27 mouse cellular contexts compared by ENCODE assay signal in genomic region chr11:119784672-119785341, GRCm38 (mm10).
DNase-seq lines count a peak whose midpoint lies in the region; ATAC-seq and TF ChIP-seq lines count a peak whose summit lies in the region.
"Had no signal": no experiment of that assay in that cellular context is flagged by ENCODE, and none has a peak within 500 bp of the region (broad histone marks: within the 10 kb centered on the region; RNA-seq: fewer than 3 reads in every experiment).

No protein-coding gene starts in this region.

- no peaks in the 10 kb centered on the region for H3K36me3 ChIP-seq in forebrain, embryonic 15.5 days
- peaks cover 28% of the 10 kb centered on the region for H3K36me3 ChIP-seq in forebrain, embryonic 10.5 days (replicated peaks)
- no peaks in the 10 kb centered on the region; the same call in none of the 2 replicates for H3K36me3 ChIP-seq in heart, embryonic 16.5 days (ENCODE audit: control insufficient read depth, insufficient read depth)
- no peaks in the 10 kb centered on the region; the same call in 1 of the 2 replicates for H3K36me3 ChIP-seq in heart, adult 2 months (ENCODE audit: control insufficient read depth, insufficient read depth, low read length)
- no peaks in the 10 kb centered on the region for H3K36me3 ChIP-seq in lung, postnatal 0 days (ENCODE audit: insufficient read depth, low read length)
- H3K36me3 ChIP-seq in hindbrain, embryonic 16.5 days (ENCODE audit: control insufficient read depth, insufficient read depth, low read length), result no peaks in the 10 kb centered on the region

- peak overlapping the region; percentile 33 for H3K27ac ChIP-seq in forebrain, embryonic 15.5 days (replicated peaks)
- no peak overlapping the region for H3K27ac ChIP-seq in forebrain, embryonic 10.5 days
- H3K27ac ChIP-seq in heart, embryonic 16.5 days (ENCODE audit: low read length), result peak overlapping the region; percentile 54
- no peak overlapping the region; the same call in 1 of the 2 replicates for H3K27ac ChIP-seq in heart, adult 2 months
- no peak overlapping the region for H3K27ac ChIP-seq in lung, postnatal 0 days (ENCODE audit: low read length)
- H3K27ac ChIP-seq in hindbrain, embryonic 16.5 days (ENCODE audit: low read depth, low read length), result no peak overlapping the region
- H3K27ac ChIP-seq: embryonic facial prominence, embryonic 13.5 days; kidney, embryonic 15.5 days; limb, embryonic 13.5 days; liver, embryonic 12.5 days had no signal

- no peak for TF ChIP-seq CTCF in heart, adult 2 months (IDR thresholded peaks at IDR 0.05)
- no peak for TF ChIP-seq CTCF in lung, postnatal 0 days (IDR thresholded peaks at IDR 0.05)

- H3K4me1 ChIP-seq in forebrain, embryonic 15.5 days, result peaks cover 44% of the 10 kb centered on the region
- H3K4me1 ChIP-seq in forebrain, embryonic 10.5 days, result peaks cover 11% of the 10 kb centered on the region
- H3K4me1 ChIP-seq in heart, embryonic 16.5 days (ENCODE audit: control insufficient read depth, insufficient read depth, low read length), result peaks cover 16% of the 10 kb centered on the region
- H3K4me1 ChIP-seq in heart, adult 2 months (ENCODE audit: control insufficient read depth, insufficient read depth, low read length), result peaks cover 7% of the 10 kb centered on the region
- no peaks in the 10 kb centered on the region for H3K4me1 ChIP-seq in lung, postnatal 0 days (ENCODE audit: insufficient read depth, low read depth, low read length)
- peaks cover 30% of the 10 kb centered on the region for H3K4me1 ChIP-seq in hindbrain, embryonic 16.5 days (ENCODE audit: control insufficient read depth, insufficient read depth, low read depth, low read length)
- H3K4me1 ChIP-seq: embryonic facial prominence, embryonic 13.5 days; limb, embryonic 13.5 days had no signal

- no peak overlapping the region for H3K9ac ChIP-seq in forebrain, embryonic 15.5 days (replicated peaks)
- no peak overlapping the region for H3K9ac ChIP-seq in heart, embryonic 16.5 days (ENCODE audit: low read length)
- H3K9ac ChIP-seq in heart, adult 2 months (ENCODE audit: low read depth, low read length), result no peak overlapping the region
- no peak overlapping the region for H3K9ac ChIP-seq in lung, postnatal 0 days (replicated peaks; ENCODE audit: low read depth)
- H3K9ac ChIP-seq in hindbrain, embryonic 16.5 days (ENCODE audit: low read depth, low read length), result no peak overlapping the region
- H3K9ac ChIP-seq: embryonic facial prominence, embryonic 13.5 days; kidney, embryonic 15.5 days; limb, embryonic 13.5 days; liver, embryonic 12.5 days had no signal

- no peak overlapping the region for H3K4me2 ChIP-seq in forebrain, embryonic 15.5 days (replicated peaks)
- no peak overlapping the region for H3K4me2 ChIP-seq in heart, embryonic 16.5 days (ENCODE audit: low read depth, low read length)
- no peak overlapping the region for H3K4me2 ChIP-seq in lung, postnatal 0 days (replicated peaks; ENCODE audit: low read depth, low read length)
- no peak overlapping the region for H3K4me2 ChIP-seq in hindbrain, embryonic 16.5 days (ENCODE audit: low read length)
- H3K4me2 ChIP-seq: embryonic facial prominence, embryonic 13.5 days; kidney, embryonic 15.5 days; limb, embryonic 13.5 days; liver, embryonic 12.5 days had no signal

- no peaks in the 10 kb centered on the region for H3K9me3 ChIP-seq in forebrain, embryonic 15.5 days
- H3K9me3 ChIP-seq in forebrain, embryonic 10.5 days, result no peaks in the 10 kb centered on the region
- H3K9me3 ChIP-seq in heart, embryonic 16.5 days (replicated peaks; ENCODE audit: control insufficient read depth, low read length), result no peaks in the 10 kb centered on the region
- no peaks in the 10 kb centered on the region for H3K9me3 ChIP-seq in lung, postnatal 0 days (ENCODE audit: low read length)
- H3K9me3 ChIP-seq in hindbrain, embryonic 16.5 days (ENCODE audit: control insufficient read depth, low read length), result no peaks in the 10 kb centered on the region
- H3K9me3 ChIP-seq: embryonic facial prominence, embryonic 13.5 days; kidney, embryonic 15.5 days; limb, embryonic 13.5 days; liver, embryonic 12.5 days; megakaryocyte, embryonic 14.5 days had no signal

- intact Hi-C loops in heart, adult 2 months (cut with DNase I), result no loop called here

- no peak for ATAC-seq in forebrain, embryonic 15.5 days (replicated peaks)
- ATAC-seq in heart, embryonic 16.5 days (replicated peaks; ENCODE audit: extremely low read depth, insufficient read depth, low FRiP score), result peak; percentile 60
- peak; percentile 37; the same call in 1 of the 2 replicates for ATAC-seq in lung, postnatal 0 days
- ATAC-seq in hindbrain, embryonic 16.5 days, result peak; percentile 18; the same call in 1 of the 2 replicates
- ATAC-seq: liver, embryonic 12.5 days; midbrain, embryonic 16.5 days had no signal

- no peak overlapping the region for H3K4me3 ChIP-seq in forebrain, embryonic 15.5 days
- H3K4me3 ChIP-seq in forebrain, embryonic 10.5 days, result no peak overlapping the region
- H3K4me3 ChIP-seq in heart, embryonic 16.5 days (ENCODE audit: low read length), result no peak overlapping the region
- H3K4me3 ChIP-seq in heart, adult 2 months, result no peak overlapping the region
- no peak overlapping the region for H3K4me3 ChIP-seq in lung, postnatal 0 days (ENCODE audit: low read depth, low read length)
- H3K4me3 ChIP-seq in hindbrain, embryonic 16.5 days (ENCODE audit: low read length), result no peak overlapping the region
- H3K4me3 ChIP-seq: embryonic facial prominence, embryonic 13.5 days; erythroblast, embryonic 14.5 days; kidney, embryonic 15.5 days; limb, embryonic 13.5 days; liver, embryonic 12.5 days; megakaryocyte, embryonic 14.5 days had no signal

- 81% methylated on average over 12 of the region's 12 CpGs for WGBS in forebrain, embryonic 15.5 days
- WGBS in forebrain, embryonic 10.5 days, result 96% methylated on average over 12 of the region's 12 CpGs
- WGBS in heart, embryonic 16.5 days, result 71% methylated on average over 12 of the region's 12 CpGs
- WGBS in heart, adult 2 months, result 68% methylated on average over 12 of the region's 12 CpGs
- WGBS in lung, postnatal 0 days, result 62% methylated on average over 12 of the region's 12 CpGs
- WGBS in hindbrain, embryonic 16.5 days, result 75% methylated on average over 12 of the region's 12 CpGs

- no peak for DNase-seq in forebrain, embryonic 10.5 days (ENCODE audit: extremely low spot score, low spot score)
- DNase-seq in heart, adult 2 months, result no peak
- no peak for DNase-seq in lung, postnatal 0 days (ENCODE audit: low spot score)
- no peak for DNase-seq in lung, postnatal 14 days
- DNase-seq in frontal cortex, adult 2 months (ENCODE audit: extremely low spot score in 1 of 2, low spot score in 1 of 2), result no peak
- DNase-seq: adrenal gland, postnatal 14 days; cerebellum, adult 8-10 months; cerebellum, postnatal 36 days; embryo, embryonic 11 days; gastrocnemius, postnatal 10 days; kidney, adult 11 months; kidney, postnatal 36 days; layer of hippocampus, postnatal 36 days; lung, adult 18-20 months; retina, postnatal 1 day; right cerebral cortex, postnatal 25 days; spleen, adult 18-20 months had no signal

- TF ChIP-seq EP300 in heart, adult 2 months (IDR thresholded peaks at IDR 0.05; ENCODE audit: insufficient read depth, low read depth, low read length), result no peak
- no peak for TF ChIP-seq EP300 in lung, postnatal 0 days (IDR thresholded peaks at IDR 0.05)

- no peak for TF ChIP-seq POLR2A in heart, adult 2 months (IDR thresholded peaks at IDR 0.05; ENCODE audit: insufficient read depth, low read depth, low read length)

- H3K79me2 ChIP-seq in heart, adult 2 months (replicated peaks; ENCODE audit: control insufficient read depth, insufficient read depth, low read length), result no peaks in the 10 kb centered on the region; the same call in 1 of the 2 replicates

- no peaks in the 10 kb centered on the region for H3K27me3 ChIP-seq in forebrain, embryonic 15.5 days
- no peaks in the 10 kb centered on the region for H3K27me3 ChIP-seq in forebrain, embryonic 10.5 days (ENCODE audit: poor library complexity, severe bottlenecking)
- H3K27me3 ChIP-seq in heart, embryonic 16.5 days (ENCODE audit: control insufficient read depth, insufficient read depth, low read length), result no peaks in the 10 kb centered on the region
- H3K27me3 ChIP-seq in heart, adult 2 months (ENCODE audit: control insufficient read depth, insufficient read depth, low read length), result no peaks in the 10 kb centered on the region
- no peaks in the 10 kb centered on the region for H3K27me3 ChIP-seq in lung, postnatal 0 days (replicated peaks; ENCODE audit: insufficient read depth, low read length)
- H3K27me3 ChIP-seq in hindbrain, embryonic 16.5 days (replicated peaks; ENCODE audit: control insufficient read depth, insufficient read depth, low read length), result no peaks in the 10 kb centered on the region
- H3K27me3 ChIP-seq: embryonic facial prominence, embryonic 13.5 days; kidney, embryonic 15.5 days; limb, embryonic 13.5 days; liver, embryonic 12.5 days; megakaryocyte, embryonic 14.5 days had no signal

Comparison
In these comparisons a context has a peak if more than half of its experiments do, and no peak if none do; other contexts are left out.
1. H3K27ac ChIP-seq: peak in forebrain, embryonic 15.5 days (single experiment) and heart, embryonic 16.5 days (single experiment); none in forebrain, embryonic 10.5 days (single experiment), heart, adult 2 months (single experiment), lung, postnatal 0 days (single experiment) and hindbrain, embryonic 16.5 days (single experiment).